Mouse (Mus musculus) urinary bladder, postnatal 4 days (tissue): ENCODE results near the gene Foxp4.
"Not testable (repeated sequence)": the region's sequence is repeated elsewhere in the genome, so short reads cannot be mapped to it uniquely, and the experiment has no call there.

Experiments used
- DNase-seq, 2 experiments: peaks; one replicate each; pipeline ENCODE4 v3.0.0; 2021 to 2022; ENCODE audit warnings: low spot score in 2 of 2

Gene Foxp4

DNA sequence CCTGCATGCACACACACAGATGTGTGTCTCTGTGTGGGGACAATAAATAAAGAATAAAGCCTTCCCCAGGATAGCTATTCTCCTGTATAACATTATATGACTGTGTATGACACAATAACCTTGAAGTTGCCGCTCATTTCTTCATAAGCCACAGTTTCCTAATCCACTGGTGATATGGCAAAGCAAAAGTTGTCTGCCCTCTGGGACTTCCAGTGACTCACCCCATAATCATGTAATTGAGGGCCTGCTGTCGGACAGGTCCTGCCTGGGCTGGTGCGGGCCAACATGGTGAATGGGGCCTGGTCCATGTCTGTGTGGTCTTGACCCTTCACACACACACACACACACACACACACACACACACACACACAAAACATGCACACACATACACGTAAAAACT is 70.7 kb downstream of the Foxp4 start:
- no peak for DNase-seq

DNA sequence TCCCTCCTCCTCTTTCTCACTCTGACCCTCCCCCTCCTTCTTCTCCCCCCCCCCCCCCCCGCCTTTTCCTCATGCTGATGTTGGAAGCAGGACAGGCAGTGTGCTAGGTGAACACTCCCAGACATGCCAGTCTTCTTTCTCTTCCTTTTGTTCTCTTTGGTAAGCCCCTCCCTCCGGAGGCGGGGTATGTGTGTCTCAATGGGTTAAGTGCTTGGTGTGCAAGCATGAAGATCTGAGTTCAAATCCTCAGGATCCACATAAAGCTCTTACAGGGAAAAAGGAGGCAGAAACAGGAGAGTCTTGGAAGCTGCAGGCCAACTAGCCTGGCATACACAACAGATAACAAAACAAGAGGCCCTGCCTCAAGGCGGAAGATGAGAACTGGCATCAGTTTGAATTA is 71.1 kb downstream of the Foxp4 start:
- no peak for DNase-seq

DNA sequence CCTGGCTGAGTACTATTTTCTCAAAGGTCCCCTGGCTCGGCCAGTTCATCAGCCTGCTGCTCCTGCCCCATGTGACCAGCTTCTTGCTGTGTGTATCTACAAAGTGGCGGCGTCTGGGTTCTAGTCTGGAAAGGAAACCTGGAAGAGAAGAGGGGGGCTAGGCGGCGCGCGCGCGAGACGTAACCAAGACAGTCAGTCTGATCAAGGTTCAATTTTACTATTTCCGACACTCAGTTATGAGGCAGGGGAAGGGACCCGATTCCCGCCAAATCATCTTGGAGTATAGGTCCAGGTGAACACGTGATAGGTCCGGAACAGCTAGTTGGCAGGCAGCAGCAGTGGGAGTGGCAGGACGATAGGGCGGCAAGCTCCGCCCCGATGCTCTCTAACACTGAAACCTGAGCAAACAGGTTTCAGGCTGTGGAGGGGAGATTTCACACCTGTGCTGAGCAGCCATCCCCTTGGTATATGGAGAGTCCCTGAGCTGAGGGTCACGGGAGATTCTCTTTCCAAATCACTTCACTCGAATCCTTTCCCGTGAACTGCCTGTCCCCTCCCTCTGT is 72.6 kb downstream of the Foxp4 start:
- not testable (repeated sequence) for DNase-seq

DNA sequence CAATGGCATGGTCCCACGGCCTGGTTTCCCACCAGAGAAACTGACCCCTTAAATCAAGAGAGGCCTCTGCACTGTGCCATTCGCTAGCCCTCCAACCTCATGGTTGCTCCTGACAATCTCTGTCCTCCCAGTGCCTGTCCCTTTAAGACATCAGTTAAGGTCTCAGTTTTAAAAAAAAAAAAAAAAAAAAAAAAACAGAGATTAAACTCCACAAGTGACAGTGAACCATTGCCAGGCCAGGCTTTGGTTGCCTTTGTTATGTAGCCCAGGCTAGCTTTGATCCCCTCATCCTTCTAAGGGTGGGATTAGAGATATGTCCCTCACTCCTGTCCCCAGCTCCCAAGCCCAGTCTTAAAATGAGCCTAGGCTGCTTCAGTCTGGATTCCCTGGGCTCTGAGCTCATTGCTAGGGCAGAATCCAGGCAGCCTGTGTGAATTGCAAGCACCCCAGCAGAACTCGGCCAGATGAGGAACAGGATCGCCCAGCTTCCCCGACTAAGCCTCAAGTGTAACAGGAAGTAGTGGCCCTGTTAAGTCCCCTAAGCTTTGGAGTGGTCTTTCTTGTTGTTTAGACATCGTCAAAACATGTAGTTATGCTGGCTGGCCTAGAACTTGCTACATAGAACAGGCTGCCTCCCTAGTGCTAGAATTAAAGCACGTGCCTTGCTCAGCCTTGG is 73.7 kb downstream of the Foxp4 start:
- no peak for DNase-seq

DNA sequence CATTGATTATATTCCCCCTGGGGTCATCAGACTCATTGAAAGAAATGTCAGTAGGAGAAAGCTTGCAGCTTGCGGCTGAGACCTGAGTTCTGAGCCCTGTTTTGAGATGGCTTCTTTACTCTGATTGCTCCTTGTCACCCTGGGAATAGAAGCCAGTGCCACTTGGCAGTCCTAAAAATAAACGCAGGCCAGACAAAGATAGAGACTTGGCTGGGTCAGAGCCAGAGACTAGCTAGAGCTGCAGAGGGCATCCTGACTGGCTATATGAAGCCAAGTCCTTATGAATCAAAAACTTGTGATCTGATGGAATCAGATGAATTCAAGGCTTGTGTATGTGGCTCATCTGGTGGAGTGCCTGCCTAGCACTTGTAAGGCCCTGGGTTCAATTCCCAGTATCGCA is 74.4 kb downstream of the Foxp4 start:
- DNase-seq: no peak

DNA sequence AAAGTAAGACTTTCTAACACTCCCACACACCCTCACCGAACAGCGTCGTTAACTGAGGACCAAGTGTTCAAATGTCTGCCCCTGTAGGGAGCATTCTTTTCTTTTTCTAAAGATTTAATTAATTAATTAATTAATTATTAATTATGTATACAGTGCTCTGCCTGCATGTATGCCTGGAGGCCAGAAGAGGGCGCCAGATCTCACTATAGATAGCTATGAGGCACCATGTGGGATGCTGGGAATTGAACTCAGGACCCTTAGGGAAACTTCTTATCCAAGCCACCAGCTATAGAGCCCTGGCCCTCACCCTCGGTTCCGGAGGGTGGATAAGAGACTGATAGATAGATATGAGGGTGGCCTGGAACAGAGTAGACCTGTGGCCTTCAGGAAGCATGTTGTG is 76.5 kb downstream of the Foxp4 start:
- DNase-seq: no peak

DNA sequence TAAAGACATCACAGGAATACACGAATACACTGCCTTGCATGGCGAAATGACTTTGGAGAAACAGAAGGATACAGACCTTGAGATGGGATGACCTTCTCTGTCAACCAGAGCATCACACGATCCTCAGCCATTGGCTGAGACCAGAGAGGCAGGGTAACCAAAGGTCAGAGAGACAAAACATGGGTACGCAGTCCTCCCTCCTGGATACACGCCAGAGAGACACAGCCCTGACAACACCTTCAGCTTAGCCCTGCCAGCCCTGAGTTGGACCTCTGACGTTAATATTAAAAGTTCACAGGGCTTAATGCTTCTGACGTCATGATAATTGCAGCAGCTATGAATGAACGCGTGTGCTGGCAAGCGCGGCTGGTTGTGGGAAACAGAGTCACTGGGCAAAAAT is 78.8 kb downstream of the Foxp4 start:
- no peak for DNase-seq

DNA sequence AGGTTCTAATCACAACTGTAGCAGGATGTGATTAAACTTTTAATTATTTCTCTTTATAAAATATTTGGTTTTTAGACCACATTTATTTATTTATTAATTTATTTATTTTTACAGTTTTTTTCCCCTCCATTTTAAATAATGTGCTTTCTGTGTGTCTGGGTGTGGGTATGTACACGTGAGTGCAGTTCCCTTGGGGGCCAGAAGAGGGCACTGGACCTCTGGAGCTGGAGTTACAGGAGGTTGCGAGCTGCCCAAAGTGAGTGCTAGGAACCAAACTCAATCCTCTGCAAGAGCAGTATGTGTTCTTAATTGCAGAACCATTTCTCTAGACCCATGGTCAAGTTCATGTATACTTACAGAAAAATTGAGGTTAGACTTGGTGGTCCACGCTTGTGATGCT is 81.0 kb downstream of the Foxp4 start:
- no peak for DNase-seq

DNA sequence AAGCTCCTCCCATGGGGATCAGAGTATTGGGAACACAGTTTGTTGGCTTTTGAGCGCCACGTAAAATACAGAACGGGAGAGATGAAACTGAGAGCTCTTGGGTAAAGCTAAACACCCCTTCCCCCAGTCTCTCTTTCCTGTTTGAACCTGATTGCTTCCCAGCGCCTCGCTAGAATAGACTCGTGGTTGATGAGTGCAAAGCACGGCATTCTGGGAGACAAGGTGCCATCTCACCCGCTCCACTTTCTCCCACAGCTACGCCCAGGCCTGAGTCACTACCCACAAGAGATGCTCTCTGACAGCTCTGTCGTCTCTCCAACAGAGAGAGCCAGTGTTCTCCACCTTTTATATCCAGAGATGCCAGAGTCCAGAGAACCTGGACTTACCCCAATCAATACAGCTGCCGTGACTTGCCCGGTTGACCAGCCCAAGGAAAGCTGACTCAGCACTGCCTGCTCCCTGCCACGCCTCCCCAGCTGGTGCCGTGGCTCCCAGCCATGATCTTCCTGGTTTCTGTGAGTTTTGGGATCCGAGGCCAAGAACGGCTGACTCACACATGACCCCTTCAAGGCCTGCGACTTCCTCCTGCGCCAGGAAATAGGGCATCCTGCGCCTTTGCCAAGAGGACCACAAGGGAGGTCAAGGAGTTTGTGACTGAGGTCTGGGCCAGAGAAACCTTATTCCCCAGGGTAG is 82.4 kb downstream of the Foxp4 start:
- DNase-seq: peak; percentile 75 to 76

DNA sequence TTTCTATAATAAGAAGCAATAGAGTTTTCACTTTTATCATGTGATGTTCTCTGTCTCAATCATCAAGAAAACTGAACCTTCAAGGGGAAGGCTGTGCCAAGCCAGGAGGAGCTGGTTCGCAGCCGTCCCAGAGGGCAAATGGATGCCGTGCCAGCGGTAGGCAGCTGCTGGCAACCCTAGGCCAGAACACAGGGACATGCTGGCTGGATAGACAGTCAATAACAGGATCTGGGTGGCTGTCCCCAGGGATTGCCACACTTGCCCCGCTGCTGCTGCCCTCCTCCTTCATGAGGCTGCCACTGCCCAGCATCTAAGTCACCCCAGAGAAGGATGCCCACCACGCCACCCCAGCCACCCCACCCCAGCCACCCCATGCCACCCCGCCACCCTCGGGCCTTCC is 82.9 kb downstream of the Foxp4 start:
- DNase-seq: no peak

DNA sequence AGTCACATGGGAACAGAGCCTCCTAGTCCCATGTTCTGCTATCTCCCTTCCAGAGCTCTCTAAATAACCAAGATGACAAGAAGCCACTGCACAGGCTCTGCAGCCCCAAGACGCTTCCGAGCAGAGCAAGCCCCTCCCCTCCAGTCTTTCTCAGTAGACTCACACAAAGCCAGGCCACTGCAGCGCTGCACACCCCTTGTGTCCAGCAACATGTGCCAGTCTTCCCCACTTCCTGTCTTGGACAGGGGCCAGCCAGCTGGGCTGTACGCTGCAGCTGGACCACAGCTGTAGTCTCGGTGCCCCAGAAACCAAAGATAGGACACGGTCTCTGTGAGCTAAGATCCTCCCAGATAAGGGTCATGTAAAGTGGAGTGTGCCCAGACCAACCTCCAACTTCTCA is 86.6 kb downstream of the Foxp4 start:
- DNase-seq: no peak

DNA sequence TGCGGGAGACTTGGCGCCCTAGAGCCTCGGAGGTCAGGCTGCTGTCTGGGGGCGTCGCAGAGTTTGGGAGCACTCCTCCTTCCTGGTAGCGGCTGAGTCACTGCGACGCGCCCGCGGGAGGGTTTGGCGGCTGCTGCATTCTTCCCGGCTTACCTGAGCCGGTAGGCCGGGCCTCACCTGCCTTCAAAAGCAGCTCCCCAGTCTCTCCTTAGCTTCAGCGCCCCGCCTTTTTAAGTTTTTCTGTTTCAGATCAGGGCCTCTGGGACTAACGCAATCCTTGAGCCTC is 90.0 kb downstream of the Foxp4 start, which contains the start of gene Mdfi:
Mdfi (minus strand) TSS at position 210 of the 286 bp plus-strand sequence.
- DNase-seq: no peak

DNA sequence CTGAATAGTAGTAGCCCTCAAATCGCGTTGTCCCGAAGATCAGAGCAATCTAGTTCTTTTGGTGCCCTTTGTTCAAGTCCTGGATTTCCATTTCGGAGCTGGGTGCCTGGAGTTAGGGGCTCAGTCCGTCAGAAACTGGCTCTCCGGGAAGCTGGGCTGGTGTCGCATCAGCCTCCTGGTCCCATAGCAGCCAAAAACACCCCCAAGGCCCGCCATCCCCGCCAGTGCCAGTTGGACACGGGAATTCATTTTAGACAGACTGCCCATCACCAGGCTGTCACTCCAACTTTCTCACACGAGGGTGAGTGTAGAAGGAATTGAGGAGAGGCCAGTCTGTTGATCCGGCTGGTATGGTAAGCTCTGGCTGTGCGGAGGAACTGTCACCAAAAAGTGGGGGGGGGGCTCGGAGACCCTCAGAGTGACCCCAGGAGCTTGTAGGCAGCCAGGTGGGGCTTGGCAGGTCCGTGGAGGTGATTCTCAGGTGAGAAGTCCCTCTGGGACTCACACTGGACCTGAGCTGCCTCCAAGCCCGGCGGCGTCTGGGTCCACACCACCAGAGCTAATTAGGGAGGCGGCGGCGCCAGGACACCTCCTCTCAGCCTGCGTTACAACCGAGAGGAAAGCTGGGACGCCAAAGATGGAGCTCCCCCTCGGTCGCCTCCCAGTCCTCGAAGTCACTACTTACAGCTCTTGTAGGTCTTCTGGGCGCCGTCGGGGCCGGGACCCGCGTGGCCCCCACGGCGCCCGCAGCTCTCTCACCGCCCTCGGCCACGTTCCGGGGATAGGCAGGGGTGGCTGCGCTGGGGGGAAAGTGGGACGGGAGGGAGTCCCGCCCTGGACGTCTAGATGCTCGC is 90.6 kb downstream of the Foxp4 start:
- DNase-seq: no peak

DNA sequence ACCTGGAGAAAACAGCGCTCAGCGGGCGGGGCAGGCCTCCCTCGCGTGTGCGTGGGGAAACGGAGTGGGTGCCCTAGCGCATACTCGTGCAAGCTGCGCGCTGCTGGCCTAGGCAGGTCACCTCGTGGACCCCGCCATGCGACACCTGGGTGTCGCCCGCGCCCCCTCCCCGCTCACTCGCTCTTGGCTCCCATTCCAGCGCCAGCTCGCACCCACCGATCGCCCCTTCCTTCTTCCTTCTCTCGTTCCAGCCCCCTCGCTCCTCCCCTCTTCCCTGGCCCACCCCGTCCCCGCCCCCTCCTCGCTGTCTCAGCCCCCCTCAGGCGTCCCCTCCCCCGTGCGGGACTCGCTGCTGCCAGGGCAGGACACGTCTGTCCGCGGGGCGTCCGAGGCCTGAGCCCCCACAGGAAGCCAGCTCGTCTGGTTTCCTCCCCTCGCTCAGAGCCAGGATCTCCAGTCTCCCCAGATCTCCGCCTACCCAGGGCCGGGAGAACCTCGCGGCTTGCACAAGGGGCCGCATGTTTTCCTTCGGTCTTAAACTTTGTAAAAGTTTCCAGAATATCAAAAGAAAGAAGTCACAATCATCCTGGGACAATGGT is 91.3 kb downstream of the Foxp4 start:
- DNase-seq: peak; percentile 72 to 81

DNA sequence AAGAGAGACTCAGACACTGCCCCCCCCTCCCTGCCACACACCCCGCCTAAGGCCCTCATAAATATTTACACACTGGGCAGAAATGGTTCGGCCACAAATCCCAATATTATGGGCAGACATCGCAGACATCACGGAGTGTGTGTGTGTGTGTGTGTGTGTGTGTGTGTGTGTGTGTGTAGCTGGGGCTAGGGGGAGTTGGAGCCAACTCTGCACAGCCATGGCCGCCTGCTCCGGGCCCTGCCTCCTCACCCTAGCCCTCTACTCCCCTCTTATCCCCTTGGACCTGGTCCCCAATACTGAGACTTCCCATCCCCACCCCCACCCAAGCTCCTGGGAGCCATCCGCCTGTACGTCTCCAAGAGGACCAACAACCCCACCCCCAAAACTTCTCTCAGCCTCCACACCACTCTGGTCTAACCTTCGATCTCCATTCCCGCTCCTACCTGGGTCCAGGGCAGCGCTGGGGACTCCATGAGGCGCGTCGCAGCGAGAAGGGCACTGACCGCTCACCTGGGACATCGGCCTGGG is 91.9 kb downstream of the Foxp4 start:
- no peak for DNase-seq

DNA sequence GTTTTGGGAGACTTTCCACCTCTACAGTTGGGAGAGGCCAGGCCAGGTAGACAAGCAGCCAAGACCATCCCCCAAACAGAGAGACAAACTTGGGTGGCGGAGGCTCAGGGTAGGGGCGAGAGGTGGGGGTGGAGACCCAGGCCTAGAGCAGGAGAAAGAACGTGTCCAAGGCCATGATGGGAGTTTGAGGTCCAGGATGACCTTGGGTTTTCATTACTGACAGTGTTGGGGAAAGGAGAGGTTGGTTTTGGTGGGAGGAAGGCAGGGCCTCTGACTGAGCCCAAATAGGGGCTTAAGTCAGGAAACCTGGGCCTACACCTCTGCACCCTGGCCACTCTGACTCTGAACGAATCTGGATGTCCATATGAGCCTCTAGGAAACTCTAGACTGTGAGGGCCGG is 92.7 kb downstream of the Foxp4 start:
- DNase-seq: no peak

DNA sequence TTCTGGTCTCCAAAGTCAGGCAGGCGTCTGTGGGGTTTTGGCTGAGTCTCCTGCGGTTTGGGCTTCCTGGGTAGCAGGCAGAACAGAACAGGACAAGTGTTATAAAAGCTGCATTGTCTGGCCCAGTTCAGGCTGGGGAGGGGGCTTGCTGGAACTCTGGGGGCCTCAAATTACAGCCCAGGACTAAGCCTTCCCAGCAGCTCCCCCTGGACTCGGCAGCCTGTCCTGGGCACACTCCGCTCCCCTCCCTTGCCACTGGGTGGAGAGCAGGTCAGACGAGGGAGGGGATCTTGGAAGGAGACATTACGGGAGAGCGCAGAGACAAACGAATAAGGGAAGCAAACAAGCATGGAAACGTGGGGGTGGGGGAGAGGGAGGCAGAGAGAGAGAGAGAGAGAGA is 93.3 kb downstream of the Foxp4 start:
- no peak for DNase-seq

DNA sequence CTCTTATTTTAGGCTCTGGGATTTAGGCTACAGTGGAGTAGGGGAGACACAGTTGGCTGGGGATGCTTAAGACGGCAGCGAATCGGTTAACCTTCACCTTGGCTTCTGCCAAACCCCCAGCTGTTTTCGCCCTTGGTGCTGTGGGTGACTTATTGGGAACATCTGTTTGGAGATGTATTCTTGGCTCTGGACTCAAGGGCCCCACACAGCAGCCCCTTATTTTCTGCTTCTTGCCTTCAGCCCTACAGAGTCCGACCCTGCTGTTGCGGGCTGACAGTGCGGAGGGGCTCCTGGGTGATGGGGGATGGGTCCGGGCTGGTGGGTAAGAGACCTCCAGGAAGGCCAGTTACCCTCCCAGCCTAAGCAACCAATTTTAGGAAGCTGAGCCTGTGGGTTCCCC is 103.1 kb downstream of the Foxp4 start:
- DNase-seq: peak in 1 of 2 experiments; percentile 44

DNA sequence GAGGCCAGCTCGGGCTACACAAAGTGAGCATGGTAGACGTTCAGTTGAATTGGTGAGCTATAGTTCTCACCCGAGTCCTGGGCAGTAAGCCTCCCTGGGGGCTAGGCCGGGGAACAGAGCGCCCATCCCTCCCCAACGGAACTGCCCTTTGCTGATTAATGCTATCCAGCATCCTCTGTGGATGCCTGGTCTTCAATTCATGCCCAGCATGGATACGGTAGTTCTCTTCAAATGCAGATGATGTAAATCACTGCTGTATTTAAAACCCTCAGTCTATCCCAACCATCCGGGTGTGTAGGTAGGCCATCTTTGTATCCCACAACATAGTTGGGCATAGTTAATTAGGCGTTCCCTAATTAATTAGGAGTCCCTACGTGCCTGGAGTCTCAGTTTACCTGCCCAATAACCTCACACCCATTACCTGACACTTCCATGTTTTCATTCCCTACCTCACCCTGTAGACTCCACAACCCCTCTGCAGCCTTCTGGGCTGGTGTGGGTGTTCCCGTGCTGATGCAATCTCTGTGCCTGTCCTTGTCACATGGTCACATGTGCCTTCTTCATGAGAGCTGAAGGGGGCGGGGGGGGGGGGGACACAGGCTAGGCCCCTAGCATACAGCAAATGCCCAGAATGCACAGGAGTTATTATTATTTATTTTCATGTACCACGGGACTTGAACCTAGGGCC is 106.3 kb downstream of the Foxp4 start:
- no peak for DNase-seq
